Mouse (Mus musculus) limb, embryonic 10.5 days (tissue): ENCODE measurements around the gene Cldn12. TPM values are rescaled to one million over a fixed set of nuclear protein-coding genes. Genes with fewer than 3 reads are reported as not detected.

ENCODE experiments used
- DNase-seq: peaks from one replicate; pipeline ENCODE4 v3.0.0-alpha.2; 2017; ENCODE audit warnings: low spot score
- H3K27ac ChIP-seq: fragments of 300-500 bp; sonication (generic); 2 replicates; pipeline ENCODE4 v1.5.1; 2016; ENCODE audit warnings: mild to moderate bottlenecking
- H3K27me3 ChIP-seq: fragments of 300-500 bp; sonication (generic); 2 replicates; pipeline ENCODE4 v1.6.1; 2016; ENCODE audit warnings: low read depth, mild to moderate bottlenecking; ENCODE audit not compliant: poor library complexity, severe bottlenecking
- H3K36me3 ChIP-seq: fragments of 300-500 bp; sonication (generic); 2 replicates; pipeline ENCODE4 v1.6.1; 2016; ENCODE audit warnings: mild to moderate bottlenecking, moderate library complexity
- H3K4me1 ChIP-seq: fragments of 300-500 bp; sonication (generic); 2 replicates; pipeline ENCODE4 v1.6.1; 2016
- H3K4me3 ChIP-seq: fragments of 300-500 bp; sonication (generic); 2 replicates; pipeline ENCODE4 v1.5.1; 2016; ENCODE audit warnings: mild to moderate bottlenecking, moderate library complexity
- H3K9me3 ChIP-seq: fragments of 300-500 bp; sonication (generic); replicated peaks from 2 replicates; pipeline ENCODE4 v1.6.1; 2016; ENCODE audit warnings: mild to moderate bottlenecking
- WGBS: fragments of 180-500 bp; shearing (Covaris S2); methylation state at CpG from one replicate; pipeline ENCODE4 v1.1.7; 2016; 5-methylcytosine and 5-hydroxymethylcytosine counted together
- polyA plus RNA-seq: library from polyadenylated mRNA; unstranded; fragments of >200 nt; fragmentation: Nextera tagmentation; extraction: Ambion mirVana; gene quantifications from 2 replicates; pipeline ENCODE4 v1.2.1, GENCODE M21; 2016

Cldn12 gene
- 25.7 and 29.8 TPM in 2 replicates for polyA plus RNA-seq

GRCm38 (mm10) chr5:5514196-5515076 lies at the start of gene Cldn12:
Gene Cldn12, minus strand, starts transcription at chr5:5514958.
- Histone ChIP-seq H3K4me3 (peak within 1 kb of the TSS; percentile 83), H3K27ac (peak within 1 kb of the TSS; percentile 92), H3K27me3 (no peaks in the 10 kb centered on the region), H3K36me3 (peaks cover 19% of the 10 kb centered on the region), H3K9me3 (no peaks in the 10 kb centered on the region), H3K4me1 (0 out of 2 replicates have a peak, but pooled peaks cover 2% of the 10 kb centered on the region)
- WGBS = under 1% methylated on average over 79 of the region's 79 CpGs
- DNase-seq = peak; percentile 96

- Histone ChIP-seq H3K4me3 (no peak overlapping the region), H3K27me3 (no peaks in the 10 kb centered on the region), H3K36me3 (no peaks in the 10 kb centered on the region), H3K4me1 (peaks cover 7% of the 10 kb centered on the region), H3K9me3 (no peaks in the 10 kb centered on the region), H3K27ac (no peak overlapping the region)
- 72% methylated on average over 3 of the region's 3 CpGs for WGBS
- no peak for DNase-seq
These were observed 47.7 kb upstream of the Cldn12 start for GRCm38 (mm10) chr5:5562435-5562834.

DNA sequence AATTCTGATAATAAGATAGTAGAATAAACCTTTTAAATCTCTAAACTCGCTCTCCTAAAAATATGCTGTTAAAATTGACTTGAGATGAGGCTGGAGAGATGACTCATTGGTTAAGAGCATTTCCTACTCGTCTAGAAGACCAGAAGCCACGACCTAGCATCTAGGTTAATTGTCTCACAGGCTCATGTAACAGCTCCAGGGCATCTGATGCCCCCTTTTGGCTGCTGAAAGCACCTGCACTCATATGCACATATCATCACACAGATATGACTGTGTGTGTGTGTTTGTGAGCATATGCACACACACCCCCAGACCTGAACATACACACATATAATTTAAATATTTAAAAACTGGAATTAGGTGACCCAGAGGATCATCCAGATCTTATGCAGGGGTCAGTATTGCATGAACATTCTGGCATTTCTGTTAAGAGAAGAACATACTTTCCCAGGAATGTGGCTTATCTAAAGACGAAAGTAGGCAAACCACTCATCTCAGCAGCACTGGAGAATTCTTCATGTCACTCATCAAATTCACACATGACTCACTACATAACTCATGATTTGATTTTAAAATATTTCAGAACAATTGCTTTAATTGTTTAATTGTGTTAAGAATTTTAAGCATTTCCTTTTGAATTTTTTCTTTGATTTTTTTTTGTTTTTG lies 46.4 kb upstream of the Cldn12 start:
- Histone ChIP-seq H3K4me1 (peaks cover 7% of the 10 kb centered on the region), H3K27me3 (no peaks in the 10 kb centered on the region), H3K36me3 (no peaks in the 10 kb centered on the region), H3K4me3 (no peak overlapping the region), H3K27ac (no peak overlapping the region), H3K9me3 (no peaks in the 10 kb centered on the region)
- WGBS = 69% methylated on average over 4 of the region's 4 CpGs
- DNase-seq = no peak

GRCm38 (mm10) chr5:5559798-5560197 lies 45.0 kb upstream of the Cldn12 start:
- Histone ChIP-seq H3K4me3 (peak overlapping the region; percentile 77), H3K4me1 (peaks cover 7% of the 10 kb centered on the region), H3K27me3 (no peaks in the 10 kb centered on the region), H3K9me3 (no peaks in the 10 kb centered on the region), H3K36me3 (peaks cover 13% of the 10 kb centered on the region), H3K27ac (peak overlapping the region; percentile 95)
- DNase-seq = no peak
- WGBS = 43% methylated on average over 8 of the region's 8 CpGs

DNA sequence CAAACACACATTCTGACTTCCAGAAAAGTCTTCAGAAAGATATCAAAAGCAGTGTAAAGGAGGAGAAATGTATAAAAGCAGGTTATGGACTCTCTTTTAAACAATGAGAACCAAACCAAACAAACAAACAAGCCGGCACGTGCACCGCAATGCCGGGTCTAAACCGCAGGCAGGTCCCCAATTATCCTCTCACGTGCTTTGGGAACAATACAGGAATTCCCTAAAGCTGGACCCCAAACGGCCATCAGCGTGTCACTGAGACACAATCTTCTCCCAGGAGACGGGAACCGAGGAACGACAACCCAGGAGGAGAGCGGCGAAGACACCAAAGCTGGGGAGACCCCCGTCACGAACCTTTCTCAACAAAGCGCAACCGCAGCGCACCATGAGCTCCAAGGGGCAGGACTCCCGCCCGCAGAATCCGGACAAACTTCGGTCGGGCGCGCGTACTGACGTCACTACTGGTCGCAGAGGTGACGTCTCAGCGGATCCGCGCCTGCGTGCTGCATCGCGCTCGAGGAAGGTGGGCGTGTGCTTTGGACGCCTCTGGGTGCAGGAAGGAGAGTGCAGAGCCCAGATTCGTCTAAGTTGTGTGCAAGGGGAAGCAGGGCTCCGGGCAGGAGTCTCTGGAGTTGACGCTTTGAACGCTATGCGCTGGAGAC lies 44.5 kb upstream of the Cldn12 start, which contains the start of gene Gtpbp10:
Gene Gtpbp10, minus strand, starts transcription at position 460 of the 662 bp plus-strand sequence.
- 0% methylated on average over 43 of the region's 43 CpGs for WGBS
- H3K4me3 ChIP-seq = peak within 1 kb of the TSS; percentile 77
- H3K27me3 ChIP-seq = no peaks in the 10 kb centered on the region
- H3K27ac ChIP-seq = peak within 1 kb of the TSS; percentile 95
- no peaks in the 10 kb centered on the region for H3K9me3 ChIP-seq
- DNase-seq = peak; percentile 96
- peaks cover 7% of the 10 kb centered on the region for H3K4me1 ChIP-seq
- H3K36me3 ChIP-seq = peaks cover 19% of the 10 kb centered on the region

DNA sequence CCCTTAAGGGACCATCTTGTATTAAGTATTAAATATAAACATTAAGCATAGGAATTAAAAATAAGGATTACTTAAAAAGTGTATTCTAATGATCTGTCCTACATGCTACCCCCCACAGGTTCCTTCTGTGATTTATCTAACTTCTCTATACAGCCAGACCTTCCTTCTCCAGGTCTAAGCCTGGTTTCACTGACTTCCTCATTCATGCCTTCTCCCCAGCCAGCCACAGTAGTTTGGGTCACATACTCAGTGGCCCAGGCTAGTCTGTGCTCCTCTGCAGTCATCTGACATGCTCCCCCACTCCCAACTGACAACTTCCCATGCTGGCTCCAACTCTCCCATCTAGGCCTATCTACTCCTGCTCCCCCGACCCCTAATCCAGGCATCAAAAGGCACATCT lies 36.4 kb upstream of the Cldn12 start:
- 84% methylated on average over 1 of the region's 1 CpGs for WGBS
- DNase-seq = no peak
- no peak overlapping the region for H3K27ac ChIP-seq
- peaks cover 94% of the 10 kb centered on the region for H3K36me3 ChIP-seq
- no peaks in the 10 kb centered on the region for H3K4me1 ChIP-seq
- H3K9me3 ChIP-seq = no peaks in the 10 kb centered on the region
- no peak overlapping the region for H3K4me3 ChIP-seq
- no peaks in the 10 kb centered on the region for H3K27me3 ChIP-seq

- H3K9me3 ChIP-seq = no peaks in the 10 kb centered on the region
- peaks cover 77% of the 10 kb centered on the region for H3K36me3 ChIP-seq
- H3K4me1 ChIP-seq = no peaks in the 10 kb centered on the region
- no peak overlapping the region for H3K4me3 ChIP-seq
- WGBS = 83% methylated on average over 3 of the region's 3 CpGs
- no peak for DNase-seq
- H3K27ac ChIP-seq = no peak overlapping the region
- H3K27me3 ChIP-seq = no peaks in the 10 kb centered on the region
These were observed 25.6 kb upstream of the Cldn12 start for GRCm38 (mm10) chr5:5540385-5540784.

DNA sequence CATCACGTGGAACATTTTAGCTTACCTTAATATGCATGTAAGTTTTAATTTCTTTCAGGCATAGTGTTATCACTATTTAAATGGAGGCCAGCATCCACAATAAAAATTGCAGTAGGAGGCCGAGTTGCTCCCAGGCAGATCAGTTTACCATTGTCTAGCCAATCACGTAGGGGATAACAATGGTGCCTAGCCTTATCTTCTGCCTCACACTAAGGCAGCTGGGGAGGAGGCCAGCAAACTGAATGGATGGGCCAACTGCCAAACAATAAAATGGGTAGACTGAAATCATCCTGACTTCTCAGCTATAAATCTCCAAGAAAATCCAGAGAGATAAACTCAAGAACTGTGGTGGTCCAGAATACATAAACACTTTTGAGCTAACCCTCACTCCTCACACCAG lies 25.0 kb upstream of the Cldn12 start:
- H3K27ac ChIP-seq = no peak overlapping the region
- peaks cover 73% of the 10 kb centered on the region for H3K36me3 ChIP-seq
- no peaks in the 10 kb centered on the region for H3K4me1 ChIP-seq
- 89% methylated on average over 3 of the region's 3 CpGs for WGBS
- H3K27me3 ChIP-seq = no peaks in the 10 kb centered on the region
- no peak overlapping the region for H3K4me3 ChIP-seq
- H3K9me3 ChIP-seq = no peaks in the 10 kb centered on the region
- DNase-seq = no peak

- Histone ChIP-seq H3K4me3 (no peak overlapping the region), H3K4me1 (no peaks in the 10 kb centered on the region), H3K27ac (no peak overlapping the region), H3K36me3 (peaks cover 36% of the 10 kb centered on the region), H3K9me3 (no peaks in the 10 kb centered on the region), H3K27me3 (no peaks in the 10 kb centered on the region)
- no peak for DNase-seq
- WGBS = 97% methylated on average over 1 of the region's 1 CpGs
These were observed 21.4 kb upstream of the Cldn12 start for GRCm38 (mm10) chr5:5536131-5536530.

DNA sequence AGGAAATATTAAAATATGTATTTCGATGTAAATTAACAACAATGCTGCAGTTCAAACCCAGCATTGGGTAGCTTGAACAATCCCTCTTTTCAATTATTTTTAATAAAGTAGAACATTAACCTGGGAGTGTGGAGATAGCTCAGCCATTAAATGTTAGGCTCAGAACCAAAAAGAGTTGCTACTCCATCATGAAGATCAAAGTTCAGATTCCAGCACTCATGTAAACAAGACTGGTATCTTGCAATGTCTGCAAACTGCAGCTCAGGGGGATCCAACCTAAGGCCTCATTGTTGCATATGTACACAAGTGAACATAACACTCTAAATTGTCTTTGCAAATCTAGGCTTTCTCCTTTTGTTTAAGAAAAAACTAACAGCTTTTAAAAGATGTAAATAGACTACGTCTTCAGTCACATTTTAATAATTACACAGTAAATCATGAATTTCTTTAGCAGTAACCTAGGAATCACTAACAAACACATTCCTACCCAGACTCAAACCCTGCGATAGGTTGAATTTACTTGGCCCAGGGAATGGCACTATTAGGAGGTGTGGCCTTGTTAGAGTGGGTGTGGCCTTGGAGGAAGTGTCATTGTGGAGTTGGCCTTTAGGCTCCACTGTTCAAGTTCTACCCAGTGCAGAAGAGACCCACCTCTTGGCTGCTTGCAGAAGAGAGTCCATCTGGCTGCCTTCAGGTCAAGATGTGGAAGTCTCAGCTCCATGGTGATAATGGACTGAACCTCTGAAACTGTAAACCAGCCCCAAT lies 19.1 kb upstream of the Cldn12 start:
- H3K36me3 ChIP-seq = peaks cover 16% of the 10 kb centered on the region
- no peak for DNase-seq
- H3K27ac ChIP-seq = no peak overlapping the region
- H3K4me3 ChIP-seq = no peak overlapping the region
- H3K4me1 ChIP-seq = no peaks in the 10 kb centered on the region
- H3K27me3 ChIP-seq = no peaks in the 10 kb centered on the region
- 91% methylated on average over 3 of the region's 3 CpGs for WGBS
- H3K9me3 ChIP-seq = no peaks in the 10 kb centered on the region

DNA sequence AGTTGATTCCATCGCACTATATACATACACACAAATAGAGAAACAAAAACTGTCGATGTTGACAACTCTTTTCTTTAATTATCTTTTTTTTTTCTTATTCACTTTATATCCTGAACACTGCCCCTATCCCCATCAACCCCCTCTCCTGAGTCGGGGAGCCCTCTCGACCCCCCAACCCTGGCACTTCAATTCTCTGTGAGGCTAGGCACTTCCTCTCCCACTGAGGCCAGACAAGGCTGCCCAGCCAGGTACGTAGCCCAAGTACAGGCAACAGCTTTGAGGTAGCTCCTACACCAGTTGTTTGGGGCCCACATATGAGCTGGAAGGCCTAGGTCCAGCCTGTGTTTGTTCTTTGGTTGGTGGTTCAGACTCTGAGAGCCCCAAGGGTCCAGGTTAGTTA lies 653 bp upstream of the Cldn12 start:
- no peaks in the 10 kb centered on the region for H3K9me3 ChIP-seq
- H3K4me1 ChIP-seq = 0 out of 2 replicates have a peak, but pooled peaks cover 2% of the 10 kb centered on the region
- DNase-seq = no peak
- WGBS = 82% methylated on average over 5 of the region's 5 CpGs
- no peaks in the 10 kb centered on the region for H3K27me3 ChIP-seq
- H3K4me3 ChIP-seq = peak overlapping the region; percentile 83; the same call in 1 of the 2 replicates
- no peak overlapping the region for H3K27ac ChIP-seq
- H3K36me3 ChIP-seq = peaks cover 18% of the 10 kb centered on the region

- no peak for DNase-seq
- WGBS = 92% methylated on average over 3 of the region's 3 CpGs
- Histone ChIP-seq H3K9me3 (no peaks in the 10 kb centered on the region), H3K27ac (no peak overlapping the region), H3K4me3 (no peak overlapping the region), H3K27me3 (no peaks in the 10 kb centered on the region), H3K36me3 (peaks cover 39% of the 10 kb centered on the region), H3K4me1 (0 out of 2 replicates have a peak, but pooled peaks cover 2% of the 10 kb centered on the region)
These were observed 3.4 kb downstream of the Cldn12 start for GRCm38 (mm10) chr5:5511401-5511800.
